Mouse (Mus musculus): ENCODE measurements around the gene Esm1.
"Not testable (repeated sequence)": the region's sequence is repeated elsewhere in the genome, so short reads cannot be mapped to it uniquely, and the experiment has no call there.

The Esm1 gene

GRCm38 (mm10) chr13:113227666-113228463, 18.4 kb downstream of the Esm1 start:
- DNase-seq = no peak

- DNase-seq = no peak
Observed at GRCm38 (mm10) chr13:113242129-113242528, 32.7 kb downstream of the Esm1 start.

- DNase-seq = no peak
Observed at GRCm38 (mm10) chr13:113245025-113245424, 35.6 kb downstream of the Esm1 start.

- not testable (repeated sequence) for DNase-seq
Observed at GRCm38 (mm10) chr13:113252580-113252979, 43.1 kb downstream of the Esm1 start.

- DNase-seq = no peak
Observed at GRCm38 (mm10) chr13:113256766-113257165, 47.3 kb downstream of the Esm1 start.

GRCm38 (mm10) chr13:113257190-113257589, 47.7 kb downstream of the Esm1 start:
- DNase-seq = no peak

- no peak for DNase-seq
Observed at GRCm38 (mm10) chr13:113259237-113259636, 49.8 kb downstream of the Esm1 start.

GRCm38 (mm10) chr13:113262822-113263221, 53.4 kb downstream of the Esm1 start:
- no peak for DNase-seq

- peak; percentile 60 for DNase-seq
Observed at GRCm38 (mm10) chr13:113265257-113265656, 55.8 kb downstream of the Esm1 start.

- DNase-seq = peak; percentile 89
Observed at GRCm38 (mm10) chr13:113266495-113266951, 57.1 kb downstream of the Esm1 start.

- no peak for DNase-seq
Observed at GRCm38 (mm10) chr13:113267204-113267603, 57.7 kb downstream of the Esm1 start.
